In the genomic region with DNA sequence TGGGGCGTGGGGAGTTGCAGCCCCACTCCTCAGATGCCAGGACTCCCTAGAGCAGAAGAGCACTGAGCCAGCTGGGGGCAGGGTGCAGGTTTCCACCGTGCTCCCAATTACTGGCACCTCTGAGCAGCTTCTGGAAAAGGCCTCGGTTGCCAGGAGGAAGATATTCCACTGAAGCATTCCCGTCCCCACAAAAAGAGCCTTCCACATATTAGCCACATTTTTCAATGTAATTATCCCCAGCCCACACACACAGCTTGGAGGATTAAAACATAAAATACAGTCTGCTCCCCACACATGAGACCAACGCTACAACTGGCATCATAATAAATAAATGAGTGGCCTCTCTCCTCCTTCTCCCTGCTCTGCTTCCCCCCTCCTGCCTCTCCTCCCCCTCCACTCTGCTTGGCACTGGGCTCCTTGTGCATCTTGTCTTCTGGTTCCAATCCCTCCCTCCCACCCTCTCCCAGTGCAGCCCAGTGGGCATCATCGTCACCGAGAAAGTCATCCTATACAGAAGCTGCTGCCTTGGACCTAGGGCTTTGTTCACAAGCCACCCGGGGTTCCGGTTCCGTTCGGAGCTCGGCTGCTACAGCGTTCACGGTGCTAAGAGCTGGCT, we compare ENCODE assay signal across 10 mouse cellular contexts.
DNase-seq lines count a peak whose midpoint lies in the region; ATAC-seq and TF ChIP-seq lines count a peak whose summit lies in the region.
"Had no signal": no experiment of that assay in that cellular context is flagged by ENCODE, and none has a peak within 500 bp of the region (broad histone marks: within the 10 kb centered on the region; RNA-seq: fewer than 3 reads in every experiment).

No protein-coding gene starts in this region.

- WGBS in neural tube, embryonic 11.5 days, result 53% methylated on average over 14 of the region's 14 CpGs
- WGBS in hindbrain, embryonic 16.5 days, result 12% methylated on average over 14 of the region's 14 CpGs
- 28% methylated on average over 14 of the region's 14 CpGs for WGBS in limb, embryonic 14.5 days

- ATAC-seq in neural tube, embryonic 11.5 days (ENCODE audit: insufficient read depth, low FRiP score, low TSS enrichment), result no peak
- ATAC-seq in hindbrain, embryonic 16.5 days, result peak; percentile 76
- ATAC-seq in limb, embryonic 14.5 days (ENCODE audit: low FRiP score, low read depth), result 0 out of 2 replicates have a peak, but pooled peaks have one; percentile 23
- ATAC-seq: inflammation-experienced regulatory T-cells, adult 6 months had no signal

- peaks cover 16% of the 10 kb centered on the region for H3K4me1 ChIP-seq in neural tube, embryonic 11.5 days (ENCODE audit: control insufficient read depth, insufficient read depth, low read length)
- peaks cover 34% of the 10 kb centered on the region for H3K4me1 ChIP-seq in hindbrain, embryonic 16.5 days (ENCODE audit: control insufficient read depth, insufficient read depth, low read depth, low read length)
- peaks cover 44% of the 10 kb centered on the region for H3K4me1 ChIP-seq in limb, embryonic 14.5 days (ENCODE audit: control insufficient read depth, insufficient read depth, low read length)

- H3K9me3 ChIP-seq in neural tube, embryonic 11.5 days (ENCODE audit: control insufficient read depth, low read length), result no peaks in the 10 kb centered on the region
- no peaks in the 10 kb centered on the region for H3K9me3 ChIP-seq in hindbrain, embryonic 16.5 days (ENCODE audit: control insufficient read depth, low read length)
- H3K9me3 ChIP-seq in limb, embryonic 14.5 days (ENCODE audit: control insufficient read depth, low read length), result no peaks in the 10 kb centered on the region

- H3K4me3 ChIP-seq in neural tube, embryonic 11.5 days (ENCODE audit: low read depth, low read length), result no peak overlapping the region
- H3K4me3 ChIP-seq in hindbrain, embryonic 16.5 days (ENCODE audit: low read length), result peak overlapping the region; percentile 22
- H3K4me3 ChIP-seq in limb, embryonic 14.5 days (replicated peaks; ENCODE audit: low read length), result no peak overlapping the region

- peak overlapping the region; percentile 6; the same call in 1 of the 2 replicates for H3K9ac ChIP-seq in neural tube, embryonic 11.5 days (ENCODE audit: low read length)
- peak overlapping the region; percentile 57 for H3K9ac ChIP-seq in hindbrain, embryonic 16.5 days (ENCODE audit: low read depth, low read length)
- H3K9ac ChIP-seq in limb, embryonic 14.5 days (ENCODE audit: low read depth, low read length, severe bottlenecking), result no peak overlapping the region

- H3K27me3 ChIP-seq in neural tube, embryonic 11.5 days (ENCODE audit: control insufficient read depth, insufficient read depth, low read length), result no peaks in the 10 kb centered on the region
- H3K27me3 ChIP-seq in hindbrain, embryonic 16.5 days (replicated peaks; ENCODE audit: control insufficient read depth, insufficient read depth, low read length), result no peaks in the 10 kb centered on the region
- H3K27me3 ChIP-seq in limb, embryonic 14.5 days (ENCODE audit: control insufficient read depth, insufficient read depth, low read length), result no peaks in the 10 kb centered on the region

- H3K36me3 ChIP-seq in neural tube, embryonic 11.5 days (ENCODE audit: control insufficient read depth, insufficient read depth, low read length), result no peaks in the 10 kb centered on the region
- no peaks in the 10 kb centered on the region for H3K36me3 ChIP-seq in hindbrain, embryonic 16.5 days (ENCODE audit: control insufficient read depth, insufficient read depth, low read length)
- no peaks in the 10 kb centered on the region for H3K36me3 ChIP-seq in limb, embryonic 14.5 days (ENCODE audit: control insufficient read depth, insufficient read depth, low read length)

- no peak for TF ChIP-seq POLR2A in limb, embryonic 14.5 days (IDR thresholded peaks at IDR 0.05; ENCODE audit: borderline replicate concordance, extremely low read depth, insufficient read depth, insufficient read length)

- peak overlapping the region; percentile 73 for H3K27ac ChIP-seq in neural tube, embryonic 11.5 days (ENCODE audit: low read depth, low read length)
- H3K27ac ChIP-seq in hindbrain, embryonic 16.5 days (ENCODE audit: low read depth, low read length), result peak overlapping the region; percentile 88
- peak overlapping the region; percentile 63 for H3K27ac ChIP-seq in limb, embryonic 14.5 days (replicated peaks; ENCODE audit: low read depth, low read length)
- H3K27ac ChIP-seq: macrophage had no signal

- H3K4me2 ChIP-seq in neural tube, embryonic 11.5 days (ENCODE audit: low read depth), result no peak overlapping the region
- peak overlapping the region; percentile 48 for H3K4me2 ChIP-seq in hindbrain, embryonic 16.5 days (ENCODE audit: low read length)
- H3K4me2 ChIP-seq in limb, embryonic 14.5 days (replicated peaks; ENCODE audit: low read depth, low read length, severe bottlenecking), result no peak overlapping the region

- no peak for DNase-seq in neural tube, embryonic 11.5 days (ENCODE audit: low spot score)
- DNase-seq in neural tube, embryonic 10.5 days (ENCODE audit: extremely low spot score, low spot score), result no peak
- DNase-seq in limb, embryonic 14.5 days (ENCODE audit: low spot score), result no peak
- peak; percentile 38 for DNase-seq in right cerebral cortex, postnatal 4 days
- no peak for DNase-seq in kidney, postnatal 14 days
- DNase-seq in spleen, postnatal 14 days (ENCODE audit: low spot score in 2 of 2), result no peak
- DNase-seq in thymus, postnatal 25 days, result no peak
